10 mouse cellular contexts compared by ENCODE assay signal in the genomic region with DNA sequence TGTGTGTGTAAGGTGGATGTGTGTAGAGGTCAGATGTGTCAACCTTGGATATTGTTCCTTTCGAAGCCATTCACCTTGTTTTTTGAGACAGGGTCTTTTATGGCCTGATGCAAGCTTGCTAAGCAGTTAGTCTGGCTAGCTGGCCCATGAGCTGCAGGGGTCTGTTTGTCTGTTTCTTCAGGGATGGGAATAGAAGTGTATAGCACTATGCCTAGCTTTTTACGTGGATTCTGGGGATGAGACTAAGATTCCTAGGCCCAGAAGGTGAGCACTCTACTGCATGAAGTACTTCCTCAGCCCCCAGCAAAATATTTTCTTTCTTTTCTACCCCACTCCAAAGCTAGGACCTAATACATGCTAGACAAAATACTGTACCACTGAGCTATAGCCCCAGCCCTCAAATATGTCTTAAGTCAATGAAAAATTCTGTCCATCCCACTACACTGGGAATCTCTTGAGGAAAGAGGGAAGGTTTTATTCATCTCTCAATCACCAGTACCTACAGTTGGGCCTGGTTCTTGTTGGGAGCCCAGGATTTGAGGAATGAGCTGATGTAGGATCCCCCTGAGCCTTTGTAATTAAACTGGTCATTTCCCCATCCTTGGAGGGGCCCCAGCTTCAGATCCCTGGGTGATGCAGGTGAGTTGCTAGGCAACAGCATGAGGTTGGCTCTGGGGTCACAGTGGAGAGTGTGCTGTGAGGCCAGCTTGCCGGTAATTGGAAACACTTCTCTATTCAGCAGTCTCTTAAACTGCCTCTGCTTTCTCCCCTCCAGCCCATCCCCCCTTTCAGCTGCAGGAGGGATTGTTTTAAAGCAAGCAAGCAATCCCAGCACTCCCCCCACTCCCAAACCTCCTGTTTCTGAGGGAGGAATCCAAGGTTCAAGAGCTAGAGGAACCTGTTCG. TPM values are rescaled to one million over a fixed set of nuclear protein-coding genes. Genes with fewer than 3 reads are reported as not detected.
DNase-seq lines count a peak whose midpoint lies in the region; ATAC-seq lines count a peak whose summit lies in the region.
"Had no signal": no experiment of that assay in that cellular context is flagged by ENCODE, and none has a peak within 500 bp of the region (broad histone marks: within the 10 kb centered on the region; RNA-seq: fewer than 3 reads in every experiment).

No protein-coding gene starts in this region.

- H3K9me3 ChIP-seq in forebrain, embryonic 13.5 days (replicated peaks), result no peaks in the 10 kb centered on the region
- no peaks in the 10 kb centered on the region for H3K9me3 ChIP-seq in limb, embryonic 10.5 days (replicated peaks)
- no peaks in the 10 kb centered on the region for H3K9me3 ChIP-seq in neural tube, embryonic 14.5 days (ENCODE audit: control insufficient read depth, low read length)

- no peak overlapping the region for H3K9ac ChIP-seq in forebrain, embryonic 13.5 days
- no peak overlapping the region for H3K9ac ChIP-seq in neural tube, embryonic 14.5 days (replicated peaks; ENCODE audit: low read depth, low read length)

- H3K27ac ChIP-seq in forebrain, embryonic 13.5 days, result peak overlapping the region; percentile 87
- peak overlapping the region; percentile 92 for H3K27ac ChIP-seq in limb, embryonic 10.5 days
- peak overlapping the region; percentile 52; the same call in 1 of the 2 replicates for H3K27ac ChIP-seq in neural tube, embryonic 14.5 days (ENCODE audit: low read depth, low read length)

- ATAC-seq in forebrain, embryonic 13.5 days, result peak; percentile 92
- ATAC-seq in neural tube, embryonic 14.5 days (ENCODE audit: low read depth), result peak; percentile 87
- ATAC-seq: intestine, embryonic 16.5 days had no signal

- no peak overlapping the region for H3K4me3 ChIP-seq in forebrain, embryonic 13.5 days
- peak overlapping the region; percentile 14; the same call in 1 of the 2 replicates for H3K4me3 ChIP-seq in limb, embryonic 10.5 days
- H3K4me3 ChIP-seq in neural tube, embryonic 14.5 days (ENCODE audit: low read depth, low read length), result no peak overlapping the region

- WGBS in forebrain, embryonic 13.5 days, result 8% methylated on average over 4 of the region's 4 CpGs
- 25% methylated on average over 4 of the region's 4 CpGs for WGBS in limb, embryonic 10.5 days
- WGBS in neural tube, embryonic 14.5 days, result 20% methylated on average over 4 of the region's 4 CpGs

- peak overlapping the region; percentile 24 for H3K4me2 ChIP-seq in forebrain, embryonic 13.5 days
- no peak overlapping the region for H3K4me2 ChIP-seq in neural tube, embryonic 14.5 days (ENCODE audit: low read depth, low read length)

- peak; percentile 2 for DNase-seq in left cerebral cortex, postnatal 4 days
- DNase-seq in left cerebral cortex, adult 18-20 months (ENCODE audit: low spot score in 2 of 2), result no peak
- DNase-seq in limb, embryonic 10.5 days (ENCODE audit: low spot score), result peak; percentile 87
- no peak for DNase-seq in urinary bladder, postnatal 14 days (ENCODE audit: low spot score)
- no peak for DNase-seq in gastrocnemius, adult 18-20 months (ENCODE audit: low spot score)
- DNase-seq in Muller cell, postnatal 12 days (ENCODE audit: inconsistent ontology term), result no peak
- DNase-seq: right cerebral cortex, postnatal 25 days had no signal

- H3K36me3 ChIP-seq in forebrain, embryonic 13.5 days (ENCODE audit: poor library complexity, severe bottlenecking), result no peaks in the 10 kb centered on the region
- H3K36me3 ChIP-seq in limb, embryonic 10.5 days, result no peaks in the 10 kb centered on the region
- no peaks in the 10 kb centered on the region for H3K36me3 ChIP-seq in neural tube, embryonic 14.5 days (ENCODE audit: control insufficient read depth, insufficient read depth, low read length)

- H3K27me3 ChIP-seq in forebrain, embryonic 13.5 days, result no peaks in the 10 kb centered on the region
- H3K27me3 ChIP-seq in limb, embryonic 10.5 days (ENCODE audit: low read depth, poor library complexity, severe bottlenecking), result no peaks in the 10 kb centered on the region
- no peaks in the 10 kb centered on the region for H3K27me3 ChIP-seq in neural tube, embryonic 14.5 days (ENCODE audit: control insufficient read depth, insufficient read depth, low read length)

- intact Hi-C loops in left cerebral cortex, postnatal 4 days (cut with DNase I), result no loop called here

- peaks cover 33% of the 10 kb centered on the region for H3K4me1 ChIP-seq in forebrain, embryonic 13.5 days
- H3K4me1 ChIP-seq in limb, embryonic 10.5 days, result peaks cover 74% of the 10 kb centered on the region
- H3K4me1 ChIP-seq in neural tube, embryonic 14.5 days (ENCODE audit: control insufficient read depth, insufficient read depth, low read length), result peaks cover 17% of the 10 kb centered on the region

RNA-seq across cellular contexts. Expression of a gene that starts 24.1 kb away (rescaled TPM):
- total RNA-seq in left cerebral cortex, postnatal 4 days (2021), result 10 to 100 TPM; 15.5 to 16.2 TPM
- total RNA-seq in left cerebral cortex, adult 18-20 months (2021), result 1 to 10 TPM; 3.5 to 5.3 TPM
- polyA plus RNA-seq in forebrain, embryonic 13.5 days (2015; fragmentation: Nextera tagmentation; extraction: Ambion mirVana), result 26.9 and 28.8 TPM in 2 replicates
- 40.6 and 44.3 TPM in 2 replicates for polyA plus RNA-seq in limb, embryonic 10.5 days (2016; fragmentation: Nextera tagmentation; extraction: Ambion mirVana)
- 21.7 and 37.4 TPM in 2 replicates for polyA plus RNA-seq in neural tube, embryonic 14.5 days (2014; fragmentation: Nextera tagmentation; extraction: Ambion mirVana)
- 1 to 10 TPM; 4.3 to 6.9 TPM for total RNA-seq in gastrocnemius, adult 18-20 months (2021)

RNA-seq across cellular contexts. Expression of a gene that starts 28.3 kb away (rescaled TPM):
- 10 to 100 TPM; 72.8 to 77.6 TPM for total RNA-seq in left cerebral cortex, postnatal 4 days (2021)
- total RNA-seq in left cerebral cortex, adult 18-20 months (2021), result 10 to 100 TPM; 29.3 to 38.3 TPM
- 89.3 and 91.5 TPM in 2 replicates for polyA plus RNA-seq in forebrain, embryonic 13.5 days (2015; fragmentation: Nextera tagmentation; extraction: Ambion mirVana)
- 95.8 and 119 TPM in 2 replicates for polyA plus RNA-seq in limb, embryonic 10.5 days (2016; fragmentation: Nextera tagmentation; extraction: Ambion mirVana)
- polyA plus RNA-seq in neural tube, embryonic 14.5 days (2014; fragmentation: Nextera tagmentation; extraction: Ambion mirVana), result 55.8 and 65.8 TPM in 2 replicates
- 10 to 100 TPM; 16.8 to 22.6 TPM for total RNA-seq in gastrocnemius, adult 18-20 months (2021)

RNA-seq across cellular contexts. Expression of a gene that starts 47.8 kb away (rescaled TPM):
- not detected for total RNA-seq in left cerebral cortex, postnatal 4 days (2021)
- not detected for total RNA-seq in left cerebral cortex, adult 18-20 months (2021)
- 1.4 and 2.6 TPM in 2 replicates for polyA plus RNA-seq in forebrain, embryonic 13.5 days (2015; fragmentation: Nextera tagmentation; extraction: Ambion mirVana)
- polyA plus RNA-seq in limb, embryonic 10.5 days (2016; fragmentation: Nextera tagmentation; extraction: Ambion mirVana), result 1.5 and 5.6 TPM in 2 replicates
- polyA plus RNA-seq in neural tube, embryonic 14.5 days (2014; fragmentation: Nextera tagmentation; extraction: Ambion mirVana), result 6.0 and 7.7 TPM in 2 replicates
- total RNA-seq in gastrocnemius, adult 18-20 months (2021), result not detected

Comparison
In these comparisons a context has a peak if more than half of its experiments do, and no peak if none do; other contexts are left out.
1. DNase-seq: peak in left cerebral cortex, postnatal 4 days (single experiment) and limb, embryonic 10.5 days (single experiment); none in left cerebral cortex, adult 18-20 months (0 of 2), urinary bladder, postnatal 14 days (single experiment), gastrocnemius, adult 18-20 months (single experiment) and Muller cell, postnatal 12 days (single experiment).
2. Peak in every context shown above with its lines, with median percentiles within 50 percentile points of each other: H3K27ac ChIP-seq.